In genomic region chr13:55962254-55962866, GRCm38 (mm10) we compare ENCODE assay signal across 9 mouse cellular contexts.
A peak's percentile ranks its signal among the peaks of the same experiment; 100 is the strongest.
DNase-seq lines count a peak whose midpoint lies in the region; ATAC-seq and TF ChIP-seq lines count a peak whose summit lies in the region.
"Had no signal": no experiment of that assay in that cellular context is flagged by ENCODE, and none has a peak within 500 bp of the region (broad histone marks: within the 10 kb centered on the region; RNA-seq: fewer than 3 reads in every experiment).

No protein-coding gene starts in this region.

- peaks cover 4% of the 10 kb centered on the region for H3K27me3 ChIP-seq in kidney, adult 2 months (replicated peaks; ENCODE audit: control insufficient read depth, insufficient read depth, low read length)
- peaks cover 88% of the 10 kb centered on the region for H3K27me3 ChIP-seq in hindbrain, embryonic 10.5 days (ENCODE audit: insufficient read depth, poor library complexity, severe bottlenecking)
- no peaks in the 10 kb centered on the region for H3K27me3 ChIP-seq in stomach, embryonic 16.5 days (ENCODE audit: control insufficient read depth, insufficient read depth, low read length)

- 11% methylated on average over 18 of the region's 18 CpGs for WGBS in kidney, adult 2 months
- 24% methylated on average over 18 of the region's 18 CpGs for WGBS in hindbrain, embryonic 10.5 days
- 17% methylated on average over 18 of the region's 18 CpGs for WGBS in stomach, embryonic 16.5 days

- no peak overlapping the region for H3K4me3 ChIP-seq in kidney, adult 2 months (ENCODE audit: insufficient read depth, low read depth, low read length)
- H3K4me3 ChIP-seq in hindbrain, embryonic 10.5 days: peak overlapping the region; percentile 48
- peak overlapping the region; percentile 32 for H3K4me3 ChIP-seq in stomach, embryonic 16.5 days (replicated peaks; ENCODE audit: low read length)
- H3K4me3 ChIP-seq: layer of hippocampus, adult 2 months had no signal

- H3K4me2 ChIP-seq in stomach, embryonic 16.5 days (ENCODE audit: low read depth, low read length): peak overlapping the region; percentile 53

- no peak overlapping the region for H3K27ac ChIP-seq in kidney, adult 2 months (ENCODE audit: insufficient read depth, low read depth, low read length)
- no peak overlapping the region for H3K27ac ChIP-seq in hindbrain, embryonic 10.5 days
- H3K27ac ChIP-seq in stomach, embryonic 16.5 days (ENCODE audit: low read length): peak overlapping the region; percentile 88
- H3K27ac ChIP-seq: layer of hippocampus, adult 2 months had no signal

- no peak for TF ChIP-seq POLR2A in kidney, adult 2 months (IDR thresholded peaks at IDR 0.05; ENCODE audit: low read depth, low read length)

- no peak for TF ChIP-seq CTCF in kidney, adult 2 months (conservative IDR thresholded peaks at IDR 0.05; ENCODE audit: insufficient read depth, insufficient read length, low read depth, low read length)

- peak overlapping the region; percentile 54 for H3K9ac ChIP-seq in stomach, embryonic 16.5 days (ENCODE audit: low read length)

- H3K9me3 ChIP-seq in hindbrain, embryonic 10.5 days: no peaks in the 10 kb centered on the region
- no peaks in the 10 kb centered on the region for H3K9me3 ChIP-seq in stomach, embryonic 16.5 days (replicated peaks; ENCODE audit: control insufficient read depth, low read length)

- no peaks in the 10 kb centered on the region for H3K4me1 ChIP-seq in kidney, adult 2 months (ENCODE audit: control insufficient read depth, insufficient read depth, low read length)
- peaks cover 41% of the 10 kb centered on the region for H3K4me1 ChIP-seq in hindbrain, embryonic 10.5 days (replicated peaks)
- peaks cover 26% of the 10 kb centered on the region for H3K4me1 ChIP-seq in stomach, embryonic 16.5 days (ENCODE audit: control insufficient read depth, insufficient read depth, low read length)

- no peaks in the 10 kb centered on the region for H3K36me3 ChIP-seq in kidney, adult 2 months (ENCODE audit: control insufficient read depth, insufficient read depth, low read length)
- H3K36me3 ChIP-seq in hindbrain, embryonic 10.5 days: no peaks in the 10 kb centered on the region
- H3K36me3 ChIP-seq in stomach, embryonic 16.5 days (ENCODE audit: control insufficient read depth, insufficient read depth, low read length): no peaks in the 10 kb centered on the region

- 0 out of 2 replicates have a peak, but pooled peaks have one; percentile 26 for ATAC-seq in stomach, embryonic 16.5 days (ENCODE audit: insufficient read depth, low FRiP score)

- DNase-seq in kidney, adult 2 months: peak; percentile 2
- DNase-seq in kidney, adult 9 months: no peak
- peak; percentile 30 for DNase-seq in hindbrain, embryonic 10.5 days (ENCODE audit: low spot score)
- DNase-seq in mesoderm, embryonic 11.5 days (ENCODE audit: low read depth, low spot score): peak; percentile 54
- DNase-seq in urinary bladder, postnatal 14 days (ENCODE audit: low spot score): no peak
- no peak for DNase-seq in cerebellum, adult 11-12 months
- no peak for DNase-seq in right cerebral cortex, postnatal 36 days (ENCODE audit: low spot score in 2 of 2)

Comparison
In these comparisons a context has a peak if more than half of its experiments do, and no peak if none do; other contexts are left out.
1. DNase-seq: peak in kidney, adult 2 months (single experiment), hindbrain, embryonic 10.5 days (single experiment) and mesoderm, embryonic 11.5 days (single experiment); none in kidney, adult 9 months (single experiment), urinary bladder, postnatal 14 days (single experiment), cerebellum, adult 11-12 months (single experiment) and right cerebral cortex, postnatal 36 days (0 of 2).